In genomic region chr13:64161548-64161915, GRCm38 (mm10) we compare ENCODE assay signal across 8 mouse cellular contexts. TPM values are rescaled to one million over a fixed set of nuclear protein-coding genes. Genes with fewer than 3 reads are reported as not detected.
A peak's percentile ranks its signal among the peaks of the same experiment; 100 is the strongest.
DNase-seq lines count a peak whose midpoint lies in the region; ATAC-seq lines count a peak whose summit lies in the region.

TSS of gene Habp4 (plus strand) at chr13:64161824.

- peak; percentile 99 for ATAC-seq in hematopoietic stem cell, adult 5-6 weeks (replicated peaks in 1 of 2; ENCODE audit: insufficient read depth in 1 of 2, low FRiP score in 2 of 2, low TSS enrichment in 1 of 2, low read depth in 1 of 2, poor library complexity in 2 of 2, severe bottlenecking in 2 of 2)
- ATAC-seq in lung, embryonic 16.5 days (ENCODE audit: low read depth): peak; percentile 100

- under 1% methylated on average over 29 of the region's 31 CpGs for WGBS in lung, embryonic 16.5 days

- no peaks in the 10 kb centered on the region; the same call in 1 of the 2 replicates for H3K27me3 ChIP-seq in lung, embryonic 16.5 days (ENCODE audit: control insufficient read depth, insufficient read depth, low read depth, low read length)

- peak within 1 kb of the TSS; percentile 73 for H3K4me3 ChIP-seq in lung, embryonic 16.5 days (ENCODE audit: low read length)

- H3K9ac ChIP-seq in lung, embryonic 16.5 days (ENCODE audit: low read length): peak within 1 kb of the TSS; percentile 88

- peaks cover 6% of the 10 kb centered on the region; the same call in 1 of the 2 replicates for H3K9me3 ChIP-seq in lung, embryonic 16.5 days (ENCODE audit: control insufficient read depth, low read length)

- peak within 1 kb of the TSS; percentile 71 for H3K27ac ChIP-seq in lung, embryonic 16.5 days (ENCODE audit: low read length)

- peak; percentile 86 for DNase-seq in MEL-GATA-1-ER (ENCODE audit: extremely low read depth, low read depth)
- peak; percentile 98 for DNase-seq in cerebellum, adult 8-10 months
- DNase-seq in forelimb bud, embryonic 11.5 days (ENCODE audit: low read depth, low spot score): peak; percentile 98
- peak; percentile 96 for DNase-seq in layer of hippocampus, adult 9-10 months (ENCODE audit: low spot score)
- peak; percentile 90 for DNase-seq in ovary, postnatal 10 days (ENCODE audit: low spot score)
- DNase-seq in thymus, postnatal 10 days (ENCODE audit: low spot score in 2 of 2): peak; percentile 98

- peak within 1 kb of the TSS; percentile 98 for H3K4me2 ChIP-seq in lung, embryonic 16.5 days (ENCODE audit: low read depth, low read length)

- H3K36me3 ChIP-seq in lung, embryonic 16.5 days (ENCODE audit: control insufficient read depth, insufficient read depth, low read length): peaks cover 3% of the 10 kb centered on the region; the same call in 1 of the 2 replicates

- peaks cover 12% of the 10 kb centered on the region for H3K4me1 ChIP-seq in lung, embryonic 16.5 days (replicated peaks; ENCODE audit: control insufficient read depth, insufficient read depth, low read length)

RNA-seq across cellular contexts. Expression of gene Habp4, which starts in this region (rescaled TPM):
- total RNA-seq in hematopoietic stem cell, adult 5-6 weeks (2017): 2.5 and 4.8 TPM in 2 replicates
- 16.5 and 18.0 TPM in 2 replicates for polyA plus RNA-seq in lung, embryonic 16.5 days (2015; fragmentation: Nextera tagmentation; extraction: Ambion mirVana)

Comparison
In these comparisons a context has a peak if more than half of its experiments do, and no peak if none do; other contexts are left out.
1. Peak in every context shown above with its lines: DNase-seq, ATAC-seq, H3K4me3 ChIP-seq and H3K27ac ChIP-seq.